Mouse (Mus musculus) spleen, postnatal 14 days (tissue): Measurements from ENCODE around the gene Zfp182.

Experiments used
- DNase-seq, 2 experiments: peaks; one replicate each; pipeline ENCODE4 v3.0.0; 2021 to 2022; ENCODE audit warnings: low spot score in 2 of 2

Gene Zfp182

DNA sequence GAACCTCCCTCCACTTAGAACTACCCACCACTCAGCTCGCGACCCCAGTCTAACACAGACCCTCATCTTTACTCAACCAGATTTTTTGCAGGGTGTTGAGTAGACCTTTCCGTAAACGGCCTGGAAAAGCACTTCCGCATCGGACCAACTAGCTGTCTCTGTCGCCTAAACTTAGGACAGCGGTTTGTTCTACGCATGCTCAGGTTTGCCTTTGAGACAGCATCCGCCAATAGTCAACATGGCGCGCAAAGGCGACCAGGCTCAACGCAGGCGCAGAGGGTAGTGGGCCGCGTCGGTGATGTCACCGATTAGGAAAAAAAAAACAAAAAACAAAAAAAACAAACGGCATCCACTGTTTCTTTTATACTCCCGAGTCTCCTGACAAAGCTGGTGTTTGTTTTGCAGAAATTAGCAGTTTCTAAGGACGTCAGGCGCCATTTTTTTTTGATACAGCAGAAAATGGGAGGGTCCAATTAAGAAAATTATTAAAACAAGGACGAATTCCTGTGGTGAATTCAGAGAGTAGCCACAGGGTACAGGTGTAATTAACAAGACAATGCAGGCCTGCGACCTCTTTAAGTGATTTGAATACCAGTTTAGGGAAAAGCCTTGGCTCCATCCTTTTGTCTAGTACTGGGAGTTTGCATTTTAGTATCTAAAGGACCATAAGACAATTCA lies at the start of gene Zfp182:
Gene Zfp182 (minus strand): TSS at position 451 of the 678 bp plus-strand sequence.
- DNase-seq, result peak; percentile 37 to 54

- DNase-seq, result no peak
Measured at GRCm38 (mm10) chrX:21089867-21090239, 27.7 kb upstream of the Zfp182 start.

- peak in 1 of 2 experiments; percentile 8 for DNase-seq
Measured at GRCm38 (mm10) chrX:21088983-21089866, 27.1 kb upstream of the Zfp182 start, which contains the start of gene Zfp300. TSS of gene Zfp300 (minus strand) at chrX:21089527.

DNA sequence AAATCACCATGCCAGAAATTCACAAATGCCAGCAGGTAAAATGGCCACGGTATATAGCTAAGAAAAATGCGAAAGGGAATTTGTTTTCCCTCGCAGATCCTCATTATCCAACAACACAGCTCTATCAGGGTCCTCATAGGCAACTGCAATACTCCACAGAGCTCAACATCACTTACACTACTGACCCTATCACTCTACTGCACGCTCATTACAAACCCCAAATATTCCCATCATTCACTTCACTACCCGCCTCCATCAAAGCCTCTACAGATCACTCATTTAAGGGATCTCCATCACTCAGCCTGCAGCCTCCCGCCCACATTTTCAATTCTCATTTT lies 26.5 kb upstream of the Zfp182 start:
- DNase-seq, result no peak

- no peak for DNase-seq
Measured at GRCm38 (mm10) chrX:21068106-21068505, 6.0 kb upstream of the Zfp182 start, which contains the start of gene Spaca5. TSS of gene Spaca5 (plus strand) at chrX:21068406.

- no peak for DNase-seq
Measured at GRCm38 (mm10) chrX:21062544-21062890, 401 bp upstream of the Zfp182 start.

DNA sequence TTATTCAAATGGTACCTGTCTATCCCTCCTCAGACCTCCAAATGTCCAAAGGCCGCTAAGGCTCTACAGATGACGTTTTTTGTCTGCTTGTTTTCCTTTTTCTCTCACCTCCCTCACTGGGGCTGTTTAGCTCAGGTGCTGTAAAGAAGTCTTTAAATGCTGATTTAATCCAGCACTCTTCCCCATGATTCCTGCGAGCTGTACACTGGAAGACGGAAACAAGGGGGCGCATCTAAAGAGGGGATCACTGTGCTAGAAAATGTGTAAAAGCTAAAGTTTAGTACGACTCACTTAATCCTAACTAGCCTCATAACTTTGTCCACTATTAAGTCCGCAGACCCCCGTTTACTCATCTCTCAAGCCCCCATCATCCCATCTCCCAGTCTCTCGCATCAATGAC lies 656 bp downstream of the Zfp182 start:
- DNase-seq, result no peak

DNA sequence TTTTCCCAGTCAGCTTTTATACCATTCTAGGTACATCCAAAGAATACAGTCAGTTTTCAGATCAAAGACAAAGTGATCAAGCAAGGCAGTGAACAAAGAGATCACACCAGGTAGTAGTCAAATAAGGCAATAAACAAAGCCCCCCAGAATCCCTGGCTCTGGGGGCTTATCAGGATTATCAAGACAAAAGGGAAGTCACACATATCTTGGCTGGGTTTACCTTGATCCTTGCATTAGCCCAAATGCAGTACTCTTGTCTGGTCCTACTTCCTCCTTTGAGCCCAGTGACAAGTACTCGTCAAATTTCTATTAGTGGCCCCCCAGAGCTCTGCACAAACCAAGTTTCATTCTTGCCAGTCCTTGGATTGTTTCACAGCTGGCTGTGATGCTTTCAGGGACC lies 81.2 kb downstream of the Zfp182 start:
- DNase-seq, result no peak
